Mouse (Mus musculus) limb, embryonic 11.5 days (tissue): ENCODE results near the gene Rapgef4. TPM values are rescaled to one million over a fixed set of nuclear protein-coding genes. Genes with fewer than 3 reads are reported as not detected.

ENCODE experiments used
- ATAC-seq: fragments of 200-750 bp; cut with Nextera tagmentation; 2 replicates; pipeline ENCODE4 v1.8.0; 2017; ENCODE audit warnings: low read depth; ENCODE audit not compliant: insufficient number of reproducible peaks, low FRiP score, low TSS enrichment
- DNase-seq: peaks from one replicate; pipeline ENCODE4 v3.0.0-alpha.2; 2015; ENCODE audit warnings: low spot score
- H3K27ac ChIP-seq: fragments of 300-500 bp; sonication (generic); replicated peaks from 2 replicates; pipeline ENCODE4 v1.5.1; 2014; ENCODE audit warnings: low read depth, mild to moderate bottlenecking, low read length
- H3K27me3 ChIP-seq: fragments of 300-500 bp; sonication (generic); 2 replicates; pipeline ENCODE4 v1.6.1; 2014; ENCODE audit warnings: mild to moderate bottlenecking, low read length, mixed read lengths; ENCODE audit not compliant: control insufficient read depth, insufficient read depth
- H3K36me3 ChIP-seq: fragments of 300-500 bp; sonication (generic); 2 replicates; pipeline ENCODE4 v1.6.1; 2014; ENCODE audit warnings: mild to moderate bottlenecking, low read length, moderate library complexity, mixed read lengths; ENCODE audit not compliant: control insufficient read depth, insufficient read depth
- H3K4me1 ChIP-seq: fragments of 300-500 bp; sonication (generic); 2 replicates; pipeline ENCODE4 v1.6.1; 2014; ENCODE audit warnings: low read length, mixed read lengths; ENCODE audit not compliant: control insufficient read depth, insufficient read depth
- H3K4me2 ChIP-seq: fragments of 300-500 bp; sonication (generic); 2 replicates; pipeline ENCODE4 v1.6.1; 2014; ENCODE audit warnings: low read depth, mild to moderate bottlenecking, moderate library complexity; ENCODE audit not compliant: severe bottlenecking
- H3K4me3 ChIP-seq: fragments of 300-500 bp; sonication (generic); 2 replicates; pipeline ENCODE4 v1.5.1; 2014; ENCODE audit warnings: low read depth, low read length
- H3K9ac ChIP-seq: fragments of 300-500 bp; sonication (generic); 2 replicates; pipeline ENCODE4 v1.6.1; 2014; ENCODE audit warnings: mild to moderate bottlenecking, low read length
- H3K9me3 ChIP-seq: fragments of 300-500 bp; sonication (generic); 2 replicates; pipeline ENCODE4 v1.6.1; 2016; ENCODE audit warnings: low read length; ENCODE audit not compliant: control insufficient read depth
- WGBS: fragments of 180-500 bp; shearing (Covaris S2); extraction: QIAGEN DNeasy Blood & Tissue Kit; methylation state at CpG from one replicate; pipeline ENCODE4 v1.1.7; 2014; 5-methylcytosine and 5-hydroxymethylcytosine counted together
- polyA plus RNA-seq: library from polyadenylated mRNA; unstranded; fragments of >200 nt; fragmentation: Nextera tagmentation; extraction: Ambion mirVana; gene quantifications from 2 replicates; pipeline ENCODE4 v1.2.1, GENCODE M21; 2014

Gene Rapgef4
- polyA plus RNA-seq, 1 experiment from 2014 or later: 0.88 TPM

DNA sequence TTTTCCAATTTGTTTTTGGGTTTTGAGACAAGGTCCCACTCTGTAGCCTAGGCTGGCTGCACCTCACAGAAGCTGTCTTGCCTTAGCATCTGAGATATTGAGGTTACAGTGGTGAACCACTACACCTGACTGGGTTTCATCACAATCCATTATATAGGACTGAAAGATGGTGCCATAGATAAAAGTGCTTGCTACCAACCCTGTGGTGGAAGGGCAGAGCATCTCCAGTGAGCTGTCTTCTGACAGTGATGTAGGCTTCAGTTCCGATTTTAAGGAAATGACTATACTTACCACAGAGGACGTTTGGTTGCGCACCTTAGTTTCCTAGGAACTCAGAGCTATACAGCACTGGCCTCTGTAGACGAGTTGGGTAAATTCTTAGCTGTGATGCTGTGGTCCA, 301.7 kb downstream of the Rapgef4 start:
- Histone ChIP-seq H3K4me2 (no peak overlapping the region), H3K27me3 (no peaks in the 10 kb centered on the region), H3K27ac (no peak overlapping the region), H3K4me1 (no peaks in the 10 kb centered on the region), H3K9ac (no peak overlapping the region), H3K4me3 (no peak overlapping the region), H3K36me3 (no peaks in the 10 kb centered on the region), H3K9me3 (no peaks in the 10 kb centered on the region)
- ATAC-seq: no peak
- DNase-seq: no peak
- 82% methylated on average over 4 of the region's 4 CpGs for WGBS

- DNase-seq: no peak
Observed at GRCm38 (mm10) chr2:72284689-72285088, 303.6 kb downstream of the Rapgef4 start.

GRCm38 (mm10) chr2:72285256-72285887, 304.3 kb downstream of the Rapgef4 start, which contains the start of gene Map3k20:
Gene Map3k20, plus strand, starts transcription at chr2:72285637.
- 1% methylated on average over 50 of the region's 50 CpGs for WGBS
- Histone ChIP-seq H3K27me3 (no peaks in the 10 kb centered on the region), H3K9me3 (no peaks in the 10 kb centered on the region), H3K27ac (0 out of 2 replicates have a peak within 1 kb of the TSS, but pooled peaks have one; percentile 14), H3K4me3 (peak within 1 kb of the TSS; percentile 64), H3K4me2 (peak within 1 kb of the TSS; percentile 74), H3K4me1 (no peaks in the 10 kb centered on the region), H3K9ac (peak within 1 kb of the TSS; percentile 91), H3K36me3 (no peaks in the 10 kb centered on the region)
- DNase-seq (peak; percentile 83), ATAC-seq (peak; percentile 67; the same call in 1 of the 2 replicates)

More at GRCm38 (mm10) chr2:72284689-72285088, 303.6 kb downstream of the Rapgef4 start:
- Histone ChIP-seq H3K9ac (no peak overlapping the region), H3K4me3 (no peak overlapping the region), H3K4me1 (no peaks in the 10 kb centered on the region), H3K9me3 (no peaks in the 10 kb centered on the region), H3K4me2 (no peak overlapping the region), H3K27ac (no peak overlapping the region), H3K27me3 (no peaks in the 10 kb centered on the region), H3K36me3 (no peaks in the 10 kb centered on the region)
- WGBS: 77% methylated on average over 7 of the region's 7 CpGs
- ATAC-seq: no peak

GRCm38 (mm10) chr2:72285888-72286661, 305.0 kb downstream of the Rapgef4 start:
- DNase-seq (peak; percentile 63), ATAC-seq (peak; percentile 57)
- H3K4me3 ChIP-seq: peak overlapping the region; percentile 64
- H3K27me3 ChIP-seq: no peaks in the 10 kb centered on the region
- 0 out of 2 replicates have a peak overlapping the region, but pooled peaks have one; percentile 14 for H3K27ac ChIP-seq
- no peaks in the 10 kb centered on the region for H3K9me3 ChIP-seq
- no peaks in the 10 kb centered on the region for H3K4me1 ChIP-seq
- H3K9ac ChIP-seq: peak overlapping the region; percentile 91
- H3K36me3 ChIP-seq: no peaks in the 10 kb centered on the region
- peak overlapping the region; percentile 74 for H3K4me2 ChIP-seq
- 2% methylated on average over 53 of the region's 60 CpGs for WGBS

GRCm38 (mm10) chr2:72287142-72287541, 306.1 kb downstream of the Rapgef4 start:
- no peak overlapping the region for H3K4me2 ChIP-seq
- no peaks in the 10 kb centered on the region for H3K27me3 ChIP-seq
- no peak overlapping the region for H3K9ac ChIP-seq
- no peaks in the 10 kb centered on the region for H3K4me1 ChIP-seq
- H3K9me3 ChIP-seq: no peaks in the 10 kb centered on the region
- H3K36me3 ChIP-seq: no peaks in the 10 kb centered on the region
- no peak overlapping the region for H3K4me3 ChIP-seq
- 64% methylated on average over 4 of the region's 4 CpGs for WGBS
- H3K27ac ChIP-seq: no peak overlapping the region
- DNase-seq (no peak), ATAC-seq (no peak)

DNA sequence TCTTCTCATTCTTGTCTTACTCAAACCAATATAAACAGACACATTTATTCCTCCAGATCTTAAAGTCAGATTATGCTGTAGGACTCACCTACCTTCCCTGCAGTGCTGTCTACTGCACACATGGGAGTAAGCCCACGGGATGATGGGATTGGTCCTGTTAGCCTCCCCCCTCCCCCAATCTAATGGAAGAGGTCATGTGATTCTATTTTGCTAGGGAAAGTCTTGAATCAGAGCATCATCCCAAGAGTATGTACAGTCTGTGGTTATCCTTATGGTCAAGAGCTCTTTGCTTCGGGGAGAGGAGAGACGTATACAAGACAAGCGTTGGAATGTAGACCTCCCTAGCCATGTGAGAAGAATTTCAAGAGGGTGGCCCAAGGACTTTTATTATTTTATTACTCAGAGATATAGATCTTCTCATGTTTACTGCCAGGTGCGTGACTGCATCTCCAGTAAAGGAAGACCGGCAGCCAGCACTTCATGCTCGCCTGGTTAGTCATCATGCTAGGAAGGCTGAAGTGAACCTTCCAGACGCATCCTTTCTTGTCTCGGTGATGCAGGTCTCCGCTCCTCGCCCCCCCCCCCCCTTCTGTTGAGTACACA, 308.0 kb downstream of the Rapgef4 start:
- DNase-seq (no peak), ATAC-seq (no peak)
- WGBS: 77% methylated on average over 11 of the region's 11 CpGs
- no peak overlapping the region for H3K9ac ChIP-seq
- no peaks in the 10 kb centered on the region for H3K4me1 ChIP-seq
- H3K27ac ChIP-seq: no peak overlapping the region
- no peaks in the 10 kb centered on the region for H3K27me3 ChIP-seq
- no peak overlapping the region for H3K4me2 ChIP-seq
- no peaks in the 10 kb centered on the region for H3K36me3 ChIP-seq
- H3K4me3 ChIP-seq: no peak overlapping the region
- no peaks in the 10 kb centered on the region for H3K9me3 ChIP-seq

- 78% methylated on average over 1 of the region's 1 CpGs for WGBS
- no peaks in the 10 kb centered on the region for H3K4me1 ChIP-seq
- no peaks in the 10 kb centered on the region for H3K36me3 ChIP-seq
- no peaks in the 10 kb centered on the region for H3K9me3 ChIP-seq
- ATAC-seq: no peak
- H3K4me3 ChIP-seq: no peak overlapping the region
- no peaks in the 10 kb centered on the region for H3K27me3 ChIP-seq
- no peak overlapping the region for H3K9ac ChIP-seq
- DNase-seq: no peak
- H3K27ac ChIP-seq: no peak overlapping the region
- no peak overlapping the region for H3K4me2 ChIP-seq
Observed at GRCm38 (mm10) chr2:72291103-72291502, 310.1 kb downstream of the Rapgef4 start.

GRCm38 (mm10) chr2:72292573-72292972, 311.5 kb downstream of the Rapgef4 start:
- Histone ChIP-seq H3K27ac (no peak overlapping the region), H3K4me1 (0 out of 2 replicates have a peak, but pooled peaks cover 1% of the 10 kb centered on the region), H3K4me2 (no peak overlapping the region), H3K9ac (no peak overlapping the region), H3K36me3 (no peaks in the 10 kb centered on the region), H3K9me3 (no peaks in the 10 kb centered on the region), H3K27me3 (no peaks in the 10 kb centered on the region), H3K4me3 (no peak overlapping the region)
- 59% methylated on average over 8 of the region's 8 CpGs for WGBS
- ATAC-seq (no peak), DNase-seq (no peak)
